Mouse (Mus musculus): ENCODE measurements at regions not wholly inside any gene's neighbourhood (a gene's known extent, or its start where the extent isn't known, plus 50 kb on each side); places are given as distances from the start of the nearest gene placed in this dataset.

- H3K4me1 ChIP-seq (replicated peaks; ENCODE audit: control insufficient read depth, insufficient read depth, low read length) = no peaks in the 10 kb centered on the region
- H3K9ac ChIP-seq (ENCODE audit: low read depth, low read length) = no peak overlapping the region
- ATAC-seq (replicated peaks; ENCODE audit: low FRiP score) = no peak
- no peaks in the 10 kb centered on the region for H3K27me3 ChIP-seq (replicated peaks; ENCODE audit: control insufficient read depth, insufficient read depth, low read length)
- H3K4me3 ChIP-seq (ENCODE audit: low read depth, low read length) = no peak overlapping the region
- H3K4me2 ChIP-seq = no peak overlapping the region
- WGBS = 69% methylated on average over 1 of the region's 1 CpGs
- H3K9me3 ChIP-seq (ENCODE audit: control insufficient read depth, low read length) = no peaks in the 10 kb centered on the region
- no peaks in the 10 kb centered on the region for H3K36me3 ChIP-seq (ENCODE audit: control insufficient read depth, insufficient read depth, low read length)
- no peak overlapping the region for H3K27ac ChIP-seq (ENCODE audit: low read depth, low read length)
- DNase-seq (ENCODE audit: low spot score) = no peak
Measured at GRCm38 (mm10) chr1:137865030-137865429, 310.5 kb downstream of the Ptprc start.

- H3K4me3 ChIP-seq (ENCODE audit: low read depth, low read length) = no peak overlapping the region
- H3K27ac ChIP-seq (ENCODE audit: low read depth, low read length) = no peak overlapping the region
- DNase-seq (ENCODE audit: low spot score) = no peak
- H3K27me3 ChIP-seq (replicated peaks; ENCODE audit: control insufficient read depth, insufficient read depth, low read length) = no peaks in the 10 kb centered on the region
- no peaks in the 10 kb centered on the region for H3K36me3 ChIP-seq (ENCODE audit: control insufficient read depth, insufficient read depth, low read length)
- ATAC-seq (replicated peaks; ENCODE audit: low FRiP score) = no peak
- H3K9ac ChIP-seq (ENCODE audit: low read depth, low read length) = no peak overlapping the region
- H3K4me2 ChIP-seq = no peak overlapping the region
- no peaks in the 10 kb centered on the region for H3K4me1 ChIP-seq (replicated peaks; ENCODE audit: control insufficient read depth, insufficient read depth, low read length)
- WGBS = 86% methylated on average over 7 of the region's 7 CpGs
- no peaks in the 10 kb centered on the region for H3K9me3 ChIP-seq (ENCODE audit: control insufficient read depth, low read length)
Measured at GRCm38 (mm10) chr1:137863506-137863905, 312.0 kb downstream of the Ptprc start.

GRCm38 (mm10) chr1:137852262-137852661 lies 323.2 kb downstream of the Ptprc start:
- H3K4me3 ChIP-seq (ENCODE audit: low read depth, low read length) = no peak overlapping the region
- no peak for DNase-seq (ENCODE audit: low spot score)
- WGBS = 51% methylated on average over 2 of the region's 2 CpGs
- no peak overlapping the region for H3K4me2 ChIP-seq
- H3K36me3 ChIP-seq (ENCODE audit: control insufficient read depth, insufficient read depth, low read length) = no peaks in the 10 kb centered on the region
- H3K27ac ChIP-seq (ENCODE audit: low read depth, low read length) = no peak overlapping the region
- H3K9ac ChIP-seq (ENCODE audit: low read depth, low read length) = no peak overlapping the region
- no peak for ATAC-seq (replicated peaks; ENCODE audit: low FRiP score)
- no peaks in the 10 kb centered on the region for H3K4me1 ChIP-seq (replicated peaks; ENCODE audit: control insufficient read depth, insufficient read depth, low read length)
- no peaks in the 10 kb centered on the region for H3K27me3 ChIP-seq (replicated peaks; ENCODE audit: control insufficient read depth, insufficient read depth, low read length)
- no peaks in the 10 kb centered on the region for H3K9me3 ChIP-seq (ENCODE audit: control insufficient read depth, low read length)

DNA sequence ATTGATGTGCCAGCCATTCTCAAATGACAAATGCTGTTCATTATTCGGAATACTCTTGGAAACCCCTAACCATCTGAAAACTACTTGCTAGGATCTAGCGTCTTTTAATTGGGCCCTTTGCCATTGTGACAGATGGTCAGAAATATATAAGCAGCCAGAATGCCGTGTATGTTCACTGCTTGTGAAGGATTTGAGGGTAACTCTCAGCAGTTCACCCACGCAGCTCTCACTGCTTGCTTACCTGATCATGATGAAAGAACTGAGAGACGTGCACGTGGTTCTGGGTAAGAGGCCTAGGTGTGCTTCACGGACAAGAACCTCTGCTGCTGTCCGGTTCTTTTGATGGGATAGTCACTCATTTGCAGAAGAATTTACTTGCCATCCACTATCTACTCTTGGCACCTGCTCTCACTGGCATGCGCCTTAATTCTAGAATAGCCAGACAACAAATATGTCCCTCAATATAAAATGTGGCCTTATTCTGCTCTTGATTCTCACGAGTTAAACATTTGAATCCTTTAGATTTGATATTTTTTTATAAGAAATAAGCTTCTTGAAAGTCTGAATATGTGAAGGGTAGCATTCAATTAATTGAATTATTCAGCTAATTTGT lies 328.1 kb downstream of the Ptprc start:
- Histone ChIP-seq H3K9ac (ENCODE audit: low read depth, low read length) (no peak overlapping the region), H3K4me2 (no peak overlapping the region), H3K9me3 (ENCODE audit: control insufficient read depth, low read length) (no peaks in the 10 kb centered on the region), H3K27ac (ENCODE audit: low read depth, low read length) (no peak overlapping the region), H3K4me3 (ENCODE audit: low read depth, low read length) (no peak overlapping the region), H3K4me1 (replicated peaks; ENCODE audit: control insufficient read depth, insufficient read depth, low read length) (no peaks in the 10 kb centered on the region), H3K27me3 (replicated peaks; ENCODE audit: control insufficient read depth, insufficient read depth, low read length) (no peaks in the 10 kb centered on the region), H3K36me3 (ENCODE audit: control insufficient read depth, insufficient read depth, low read length) (no peaks in the 10 kb centered on the region)
- ATAC-seq (replicated peaks; ENCODE audit: low FRiP score) (no peak), DNase-seq (ENCODE audit: low spot score) (no peak)
- WGBS = 83% methylated on average over 10 of the region's 10 CpGs

GRCm38 (mm10) chr1:137846857-137847256 lies 328.7 kb downstream of the Ptprc start:
- no peaks in the 10 kb centered on the region for H3K4me1 ChIP-seq (replicated peaks; ENCODE audit: control insufficient read depth, insufficient read depth, low read length)
- H3K4me2 ChIP-seq = no peak overlapping the region
- no peak overlapping the region for H3K4me3 ChIP-seq (ENCODE audit: low read depth, low read length)
- H3K27me3 ChIP-seq (replicated peaks; ENCODE audit: control insufficient read depth, insufficient read depth, low read length) = no peaks in the 10 kb centered on the region
- no peak overlapping the region for H3K27ac ChIP-seq (ENCODE audit: low read depth, low read length)
- DNase-seq (ENCODE audit: low spot score) = no peak
- H3K9ac ChIP-seq (ENCODE audit: low read depth, low read length) = no peak overlapping the region
- WGBS = 84% methylated on average over 1 of the region's 1 CpGs
- no peaks in the 10 kb centered on the region for H3K9me3 ChIP-seq (ENCODE audit: control insufficient read depth, low read length)
- no peak for ATAC-seq (replicated peaks; ENCODE audit: low FRiP score)
- no peaks in the 10 kb centered on the region for H3K36me3 ChIP-seq (ENCODE audit: control insufficient read depth, insufficient read depth, low read length)

DNA sequence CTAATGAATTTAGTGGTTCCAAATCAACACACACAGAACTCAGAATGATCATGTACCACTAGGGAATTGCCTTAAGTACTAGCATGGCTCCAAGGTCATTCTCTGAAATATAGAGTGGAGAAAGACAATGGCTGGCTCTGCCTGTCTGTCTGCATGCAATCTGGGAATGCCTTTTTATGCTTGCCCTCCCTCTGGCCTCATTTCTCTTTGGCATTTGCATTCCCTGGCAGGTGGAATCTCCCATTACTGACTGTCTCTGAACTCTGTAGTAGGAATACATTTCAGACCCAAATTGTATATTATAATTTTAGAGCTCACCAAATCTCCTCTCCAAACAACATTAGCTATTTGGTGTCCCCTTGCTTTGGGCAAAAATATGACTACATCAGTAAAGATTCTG lies 335.0 kb downstream of the Ptprc start:
- no peaks in the 10 kb centered on the region for H3K9me3 ChIP-seq (ENCODE audit: control insufficient read depth, low read length)
- H3K4me3 ChIP-seq (ENCODE audit: low read depth, low read length) = no peak overlapping the region
- no peaks in the 10 kb centered on the region for H3K27me3 ChIP-seq (replicated peaks; ENCODE audit: control insufficient read depth, insufficient read depth, low read length)
- DNase-seq (ENCODE audit: low spot score) = no peak
- no peaks in the 10 kb centered on the region for H3K36me3 ChIP-seq (ENCODE audit: control insufficient read depth, insufficient read depth, low read length)
- no peak overlapping the region for H3K27ac ChIP-seq (ENCODE audit: low read depth, low read length)
- H3K4me1 ChIP-seq (replicated peaks; ENCODE audit: control insufficient read depth, insufficient read depth, low read length) = no peaks in the 10 kb centered on the region
- no peak overlapping the region for H3K9ac ChIP-seq (ENCODE audit: low read depth, low read length)
- no peak overlapping the region for H3K4me2 ChIP-seq
- no peak for ATAC-seq (replicated peaks; ENCODE audit: low FRiP score)

GRCm38 (mm10) chr1:137839703-137840102 lies 335.8 kb downstream of the Ptprc start:
- ATAC-seq (replicated peaks; ENCODE audit: low FRiP score) = no peak
- Histone ChIP-seq H3K36me3 (ENCODE audit: control insufficient read depth, insufficient read depth, low read length) (no peaks in the 10 kb centered on the region), H3K9me3 (ENCODE audit: control insufficient read depth, low read length) (no peaks in the 10 kb centered on the region), H3K4me1 (replicated peaks; ENCODE audit: control insufficient read depth, insufficient read depth, low read length) (no peaks in the 10 kb centered on the region), H3K27me3 (replicated peaks; ENCODE audit: control insufficient read depth, insufficient read depth, low read length) (no peaks in the 10 kb centered on the region), H3K27ac (ENCODE audit: low read depth, low read length) (no peak overlapping the region), H3K4me3 (ENCODE audit: low read depth, low read length) (no peak overlapping the region), H3K4me2 (no peak overlapping the region), H3K9ac (ENCODE audit: low read depth, low read length) (no peak overlapping the region)
- 84% methylated on average over 5 of the region's 5 CpGs for WGBS
- DNase-seq (ENCODE audit: low spot score) = no peak

DNA sequence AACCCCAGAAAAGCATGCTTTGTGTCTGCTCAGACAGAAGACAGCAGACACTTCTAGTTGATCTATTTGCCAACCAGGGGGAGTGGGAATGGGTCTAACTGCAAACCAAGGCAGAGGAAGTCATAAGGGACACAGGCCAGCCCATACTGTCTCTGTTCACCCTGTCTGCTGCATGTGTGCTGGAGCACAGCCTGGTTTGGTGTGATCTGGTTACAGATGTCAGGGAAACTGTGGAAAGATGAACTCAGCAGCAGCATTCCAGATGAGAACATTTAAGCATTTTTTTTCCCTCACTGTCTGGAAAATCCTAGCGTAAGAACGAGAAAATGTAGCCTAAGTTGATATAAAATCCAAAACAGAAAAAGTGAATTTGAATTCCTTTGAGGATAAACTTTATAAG lies 336.2 kb downstream of the Ptprc start:
- no peak overlapping the region for H3K27ac ChIP-seq (ENCODE audit: low read depth, low read length)
- no peaks in the 10 kb centered on the region for H3K9me3 ChIP-seq (ENCODE audit: control insufficient read depth, low read length)
- H3K9ac ChIP-seq (ENCODE audit: low read depth, low read length) = no peak overlapping the region
- H3K27me3 ChIP-seq (replicated peaks; ENCODE audit: control insufficient read depth, insufficient read depth, low read length) = no peaks in the 10 kb centered on the region
- ATAC-seq (replicated peaks; ENCODE audit: low FRiP score) = no peak
- 81% methylated on average over 2 of the region's 2 CpGs for WGBS
- H3K4me2 ChIP-seq = no peak overlapping the region
- no peak for DNase-seq (ENCODE audit: low spot score)
- H3K4me1 ChIP-seq (replicated peaks; ENCODE audit: control insufficient read depth, insufficient read depth, low read length) = no peaks in the 10 kb centered on the region
- H3K4me3 ChIP-seq (ENCODE audit: low read depth, low read length) = no peak overlapping the region
- H3K36me3 ChIP-seq (ENCODE audit: control insufficient read depth, insufficient read depth, low read length) = no peaks in the 10 kb centered on the region

GRCm38 (mm10) chr1:137838357-137838756 lies 337.2 kb downstream of the Ptprc start:
- ATAC-seq (replicated peaks; ENCODE audit: low FRiP score) (no peak), DNase-seq (ENCODE audit: low spot score) (no peak)

More at GRCm38 (mm10) chr1:137838357-137838756, 337.2 kb downstream of the Ptprc start:
- Histone ChIP-seq H3K27ac (ENCODE audit: low read depth, low read length) (no peak overlapping the region), H3K4me1 (replicated peaks; ENCODE audit: control insufficient read depth, insufficient read depth, low read length) (no peaks in the 10 kb centered on the region), H3K36me3 (ENCODE audit: control insufficient read depth, insufficient read depth, low read length) (no peaks in the 10 kb centered on the region), H3K9ac (ENCODE audit: low read depth, low read length) (no peak overlapping the region), H3K4me3 (ENCODE audit: low read depth, low read length) (no peak overlapping the region), H3K27me3 (replicated peaks; ENCODE audit: control insufficient read depth, insufficient read depth, low read length) (no peaks in the 10 kb centered on the region), H3K9me3 (ENCODE audit: control insufficient read depth, low read length) (no peaks in the 10 kb centered on the region), H3K4me2 (no peak overlapping the region)
- WGBS = 71% methylated on average over 8 of the region's 8 CpGs
